Mouse (Mus musculus): Measurements from ENCODE around the gene Grxcr1. TPM values are rescaled to one million over a fixed set of nuclear protein-coding genes. Genes with fewer than 3 reads are reported as not detected.

Grxcr1 gene
- total and polyA plus RNA-seq, 3 experiments, result not detected

DNA sequence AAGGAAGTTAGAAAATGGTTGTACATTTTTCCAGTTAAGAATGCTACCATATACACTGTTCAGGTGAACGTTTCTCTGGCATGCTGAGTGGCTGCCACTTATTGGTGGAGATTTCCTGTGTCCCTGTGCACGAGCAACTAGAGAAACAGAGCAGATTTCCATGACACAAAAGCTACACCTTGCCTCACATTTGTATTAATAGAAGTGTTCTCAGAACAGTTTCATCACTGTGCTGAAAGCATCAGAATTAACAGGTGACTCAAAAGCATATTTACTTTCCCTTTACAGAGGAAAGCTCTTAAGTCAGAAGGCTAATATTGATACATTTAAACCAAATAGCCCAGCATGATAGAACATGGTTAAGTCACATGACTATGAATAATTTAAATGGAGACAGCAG lies 130.9 kb downstream of the Grxcr1 start:
- Histone ChIP-seq H3K79me2 (ENCODE audit: control insufficient read depth, insufficient read depth, low read length, poor library complexity) (no peaks in the 10 kb centered on the region), H3K27me3 (ENCODE audit: control insufficient read depth in 1 of 2, insufficient read depth in 2 of 2, low read length in 2 of 2) (no peaks in the 10 kb centered on the region), H3K9ac (ENCODE audit: control insufficient read depth, low read depth, low read length, poor library complexity, severe bottlenecking) (no peak overlapping the region)

DNA sequence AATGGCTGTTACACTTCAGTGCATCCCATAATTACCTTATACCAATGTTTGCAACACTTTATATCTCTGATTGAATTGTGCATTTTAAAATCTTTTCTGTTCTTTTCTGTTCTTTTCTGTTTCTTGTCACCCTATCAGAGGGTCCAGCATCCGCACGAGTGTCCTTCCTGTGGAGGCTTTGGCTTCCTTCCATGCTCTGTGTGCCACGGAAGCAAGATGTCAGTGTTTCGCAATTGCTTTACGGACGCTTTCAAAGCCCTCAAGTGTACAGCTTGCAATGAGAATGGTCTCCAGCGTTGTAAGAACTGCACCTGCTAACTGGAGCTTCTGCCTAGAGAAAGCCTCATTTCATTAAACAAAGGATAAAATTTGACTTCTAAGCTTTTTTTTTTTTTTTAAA lies 134.3 kb downstream of the Grxcr1 start:
- no peak overlapping the region for H3K4me3 ChIP-seq (ENCODE audit: control insufficient read depth in 1 of 2, insufficient read depth in 1 of 2, low read depth in 2 of 2, low read length in 2 of 2)
- no peaks in the 10 kb centered on the region for H3K27me3 ChIP-seq (ENCODE audit: control insufficient read depth in 1 of 2, insufficient read depth in 2 of 2, low read length in 2 of 2)
- H3K4me1 ChIP-seq (ENCODE audit: control insufficient read depth in 1 of 2, insufficient read depth in 2 of 2, low read length in 2 of 2), result no peaks in the 10 kb centered on the region
- no peaks in the 10 kb centered on the region for H3K9me3 ChIP-seq (replicated peaks; ENCODE audit: insufficient read depth, low read length)
- no peak for TF ChIP-seq SIN3A (IDR thresholded peaks at IDR 0.05; ENCODE audit: low read length)
- no peak for TF ChIP-seq MXI1 (IDR thresholded peaks at IDR 0.05; ENCODE audit: low read depth, low read length)
- TF ChIP-seq POLR2AphosphoS5 (IDR thresholded peaks at IDR 0.05; ENCODE audit: borderline replicate concordance, low read depth, low read length), result no peak
- no peak for TF ChIP-seq RAD21 (IDR thresholded peaks at IDR 0.05; ENCODE audit: low read depth, low read length)
- TF ChIP-seq GABPA (IDR thresholded peaks at IDR 0.05; ENCODE audit: low read depth, low read length), result no peak
- TF ChIP-seq TBP (IDR thresholded peaks at IDR 0.05; ENCODE audit: low read depth, low read length), result no peak
- no peak for TF ChIP-seq POLR2AphosphoS2 (IDR thresholded peaks at IDR 0.05; ENCODE audit: low read length)
- TF ChIP-seq CHD1 (IDR thresholded peaks at IDR 0.05; ENCODE audit: low read depth, low read length), result no peak
- no peak for TF ChIP-seq ZKSCAN1 (IDR thresholded peaks at IDR 0.05; ENCODE audit: low read depth, low read length)
- no peak for TF ChIP-seq MAFK (IDR thresholded peaks at IDR 0.05; ENCODE audit: borderline replicate concordance, low read depth, low read length)
- TF ChIP-seq ZNF384 (IDR thresholded peaks at IDR 0.05; ENCODE audit: low read depth, low read length), result no peak
- no peak for TF ChIP-seq RCOR1 (IDR thresholded peaks at IDR 0.05; ENCODE audit: low read depth, low read length)
- no peak overlapping the region for H3K9ac ChIP-seq (ENCODE audit: control insufficient read depth, low read depth, low read length, poor library complexity, severe bottlenecking)
- no peak for DNase-seq (ENCODE audit: low read depth, low spot score)
- H3K27ac ChIP-seq (ENCODE audit: control insufficient read depth, low read depth, low read length), result no peak overlapping the region
- no peaks in the 10 kb centered on the region for H3K36me3 ChIP-seq (ENCODE audit: control insufficient read depth in 1 of 2, insufficient read depth in 2 of 2, low read length in 2 of 2)
- H3K79me2 ChIP-seq (ENCODE audit: control insufficient read depth, insufficient read depth, low read length, poor library complexity), result no peaks in the 10 kb centered on the region

More for the DNA sequence above, 130.9 kb downstream of the Grxcr1 start:
- Histone ChIP-seq H3K4me1 (ENCODE audit: control insufficient read depth in 1 of 2, insufficient read depth in 2 of 2, low read length in 2 of 2) (no peaks in the 10 kb centered on the region), H3K4me3 (ENCODE audit: control insufficient read depth in 1 of 2, insufficient read depth in 1 of 2, low read depth in 2 of 2, low read length in 2 of 2) (no peak overlapping the region), H3K27ac (ENCODE audit: control insufficient read depth, low read depth, low read length) (no peak overlapping the region), H3K36me3 (ENCODE audit: control insufficient read depth in 1 of 2, insufficient read depth in 2 of 2, low read length in 2 of 2) (no peaks in the 10 kb centered on the region), H3K9me3 (replicated peaks; ENCODE audit: insufficient read depth, low read length) (no peaks in the 10 kb centered on the region)
- TF ChIP-seq JUND (IDR thresholded peaks at IDR 0.05; ENCODE audit: low read depth, low read length) (no peak), TCF12 (IDR thresholded peaks at IDR 0.05; ENCODE audit: low read depth, low read length) (no peak), EP300 (IDR thresholded peaks at IDR 0.05; ENCODE audit: low read depth in 1 of 2, low read length in 2 of 2) (no peak), ETS1 (IDR thresholded peaks at IDR 0.05; ENCODE audit: low read depth, low read length) (no peak)
- DNase-seq (ENCODE audit: low read depth, low spot score), result no peak

Other genes with a start within 250 kb of the Grxcr1 start
- gene Atp8a1, start 184.4 kb upstream of the Grxcr1 start, total RNA-seq (2012; rRNA removed), result 22.1 and 27.0 TPM in 2 replicates
- 10 to 100 TPM in 1 of 2 experiments, not detected in 1; 18.2 TPM for gene Atp8a1, start 184.4 kb upstream of the Grxcr1 start, polyA plus RNA-seq (2012; ENCODE audit: insufficient read depth in 1 of 2, insufficient read length in 2 of 2, low read depth in 1 of 2, low replicate concordance in 2 of 2, missing spikeins in 1 of 2)
- not detected in 2 replicates for gene Gm5108, start 90.2 kb upstream of the Grxcr1 start, total RNA-seq (2012; rRNA removed)
- gene Gm5108, start 90.2 kb upstream of the Grxcr1 start, polyA plus RNA-seq (2012; ENCODE audit: insufficient read depth in 1 of 2, insufficient read length in 2 of 2, low read depth in 1 of 2, low replicate concordance in 2 of 2, missing spikeins in 1 of 2), result not detected
- not detected in 2 replicates for gene Gm21905, start 85.4 kb upstream of the Grxcr1 start, total RNA-seq (2012; rRNA removed)
- not detected for gene Gm21905, start 85.4 kb upstream of the Grxcr1 start, polyA plus RNA-seq (2012; ENCODE audit: insufficient read depth in 1 of 2, insufficient read length in 2 of 2, low read depth in 1 of 2, low replicate concordance in 2 of 2, missing spikeins in 1 of 2)

Data from MEL (cell line).